Mouse (Mus musculus) kidney, adult 18-20 months (tissue): ENCODE measurements around the gene Napb.
A peak's percentile ranks its signal among the peaks of the same experiment; 100 is the strongest.

Experiments
- DNase-seq: peaks from one replicate; pipeline ENCODE4 v3.0.0; 2021

Napb gene

GRCm38 (mm10) chr2:148686862-148687261 is 45.4 kb downstream of the Napb start:
- DNase-seq, result no peak

- no peak for DNase-seq
Observed at GRCm38 (mm10) chr2:148685709-148686108, 46.6 kb downstream of the Napb start.

- no peak for DNase-seq
Observed at GRCm38 (mm10) chr2:148684972-148685371, 47.3 kb downstream of the Napb start.

- no peak for DNase-seq
Observed at GRCm38 (mm10) chr2:148683031-148683430, 49.2 kb downstream of the Napb start.

- peak; percentile 58 for DNase-seq
Observed at GRCm38 (mm10) chr2:148681461-148681891, 50.8 kb downstream of the Napb start.

- DNase-seq, result peak; percentile 100
Observed at GRCm38 (mm10) chr2:148680775-148681291, 51.4 kb downstream of the Napb start, which contains the start of gene Gzf1. Gene Gzf1, plus strand, starts transcription at chr2:148681023.

- DNase-seq, result peak; percentile 63
Observed at GRCm38 (mm10) chr2:148679346-148679745, 52.9 kb downstream of the Napb start.

- peak; percentile 55 for DNase-seq
Observed at GRCm38 (mm10) chr2:148677801-148678200, 54.5 kb downstream of the Napb start.

GRCm38 (mm10) chr2:148672199-148673096 is 59.8 kb downstream of the Napb start, which contains the start of gene Nxt1:
Gene Nxt1, plus strand, starts transcription at chr2:148672601.
- DNase-seq, result peak; percentile 100

- no peak for DNase-seq
Observed at GRCm38 (mm10) chr2:148663458-148663857, 68.8 kb downstream of the Napb start.

GRCm38 (mm10) chr2:148654961-148655360 is 77.3 kb downstream of the Napb start:
- peak; percentile 65 for DNase-seq

- DNase-seq, result no peak
Observed at GRCm38 (mm10) chr2:148650587-148651357, 81.5 kb downstream of the Napb start.

GRCm38 (mm10) chr2:148644421-148645000 is 87.8 kb downstream of the Napb start:
- no peak for DNase-seq
